Mouse (Mus musculus): ENCODE data around the gene Anp32b. TPM values are rescaled to one million over a fixed set of nuclear protein-coding genes. Genes with fewer than 3 reads are reported as not detected.

Gene Anp32b
- total and polyA plus RNA-seq, 2 experiments, result 3.5 to 7.1 TPM

DNA sequence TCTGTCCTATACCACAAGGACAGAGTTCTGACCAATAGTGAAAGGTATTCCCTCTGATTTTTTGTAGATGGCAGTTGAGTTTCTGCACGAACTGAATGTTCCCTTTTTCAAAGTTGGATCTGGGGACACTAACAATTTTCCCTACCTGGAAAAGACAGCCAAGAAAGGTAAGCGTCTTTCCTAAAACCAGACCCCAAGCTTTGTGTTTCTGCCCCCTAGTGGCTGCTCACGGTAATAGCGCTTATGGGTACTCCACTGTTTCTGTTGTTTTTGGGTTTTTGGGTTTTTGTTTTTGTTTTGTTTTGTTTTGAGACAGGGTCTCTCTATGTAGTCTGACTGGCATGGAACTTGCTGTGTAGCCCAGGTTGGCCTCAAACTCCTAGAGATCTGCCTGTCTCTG, 48.3 kb downstream of the Anp32b start:
- H3K27me3 ChIP-seq (ENCODE audit: control insufficient read depth, insufficient read depth, low read length), result no peaks in the 10 kb centered on the region
- no peak for DNase-seq (ENCODE audit: extremely low read depth, low read depth, low spot score)
- 5% methylated on average over 4 of the region's 4 CpGs for WGBS
- no peak overlapping the region for H3K9ac ChIP-seq (ENCODE audit: low read depth, low read length)
- H3K27ac ChIP-seq (replicated peaks; ENCODE audit: insufficient read depth, low read depth, low read length), result peak overlapping the region; percentile 81
- no peak overlapping the region for H3K4me3 ChIP-seq (ENCODE audit: insufficient read depth, low read depth, low read length)
- no peaks in the 10 kb centered on the region; the same call in 1 of the 2 replicates for H3K36me3 ChIP-seq (ENCODE audit: control insufficient read depth, insufficient read depth, low read length)
- no peak for TF ChIP-seq POLR2A (IDR thresholded peaks at IDR 0.05; ENCODE audit: extremely low read depth, insufficient read depth, low read length)
- TF ChIP-seq CTCF (IDR thresholded peaks at IDR 0.05; ENCODE audit: low read depth, low read length), result peak; percentile 59
- H3K4me1 ChIP-seq (ENCODE audit: control insufficient read depth, insufficient read depth, low read length), result peaks cover 11% of the 10 kb centered on the region
- H3K79me2 ChIP-seq (ENCODE audit: control insufficient read depth, insufficient read depth, low read length), result no peaks in the 10 kb centered on the region

DNA sequence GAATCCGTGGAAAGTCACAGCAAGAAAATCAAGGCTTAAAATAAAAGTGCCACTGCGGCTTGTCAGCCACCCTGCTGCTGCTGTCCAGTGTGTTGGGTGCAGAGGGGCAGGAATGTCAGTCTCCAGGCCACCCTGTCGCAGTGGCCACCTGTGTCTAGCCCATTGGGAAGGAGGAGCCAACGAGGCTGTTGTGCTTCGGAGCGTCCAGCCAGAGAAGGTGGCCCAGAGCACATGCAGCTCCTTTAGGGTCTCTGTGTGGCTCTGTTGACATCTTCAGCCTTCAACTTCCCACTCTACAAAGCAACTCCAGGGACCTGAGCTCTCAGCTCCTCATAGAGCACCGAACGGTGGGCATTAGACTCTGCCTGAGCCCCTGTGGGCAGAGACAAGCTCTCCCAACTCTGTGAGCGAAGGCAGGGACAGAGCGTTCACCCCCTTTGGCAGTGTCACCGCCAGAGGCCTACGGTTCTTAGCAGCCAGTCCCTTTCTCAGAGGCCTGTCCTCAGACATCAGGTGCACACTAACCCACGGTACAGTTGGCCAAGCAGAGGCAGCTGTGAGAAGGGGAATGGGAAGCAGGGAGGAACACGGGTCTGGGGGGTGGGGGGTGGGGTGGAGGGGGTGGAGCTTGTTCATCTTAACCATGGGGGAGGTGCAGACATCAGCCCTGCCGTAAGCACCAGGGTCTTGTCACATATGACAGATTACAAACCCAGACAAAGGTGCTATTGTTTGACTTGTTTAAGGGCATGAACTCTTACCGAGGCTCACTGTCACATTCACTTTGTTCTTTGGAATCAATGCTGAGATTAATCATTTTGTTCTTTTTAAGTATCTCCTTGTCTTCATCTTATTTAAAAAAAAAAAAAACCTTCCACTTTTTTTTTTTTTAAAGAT, 52.2 kb downstream of the Anp32b start:
- Histone ChIP-seq H3K4me3 (ENCODE audit: insufficient read depth, low read depth, low read length) (no peak overlapping the region), H3K36me3 (ENCODE audit: control insufficient read depth, insufficient read depth, low read length) (no peaks in the 10 kb centered on the region), H3K9ac (ENCODE audit: low read depth, low read length) (no peak overlapping the region), H3K27ac (replicated peaks; ENCODE audit: insufficient read depth, low read depth, low read length) (no peak overlapping the region), H3K27me3 (ENCODE audit: control insufficient read depth, insufficient read depth, low read length) (no peaks in the 10 kb centered on the region), H3K79me2 (ENCODE audit: control insufficient read depth, insufficient read depth, low read length) (no peaks in the 10 kb centered on the region), H3K4me1 (ENCODE audit: control insufficient read depth, insufficient read depth, low read length) (peaks cover 12% of the 10 kb centered on the region)
- DNase-seq (ENCODE audit: extremely low read depth, low read depth, low spot score), result no peak
- WGBS, result 77% methylated on average over 16 of the region's 16 CpGs
- TF ChIP-seq POLR2A (IDR thresholded peaks at IDR 0.05; ENCODE audit: extremely low read depth, insufficient read depth, low read length) (no peak), CTCF (IDR thresholded peaks at IDR 0.05; ENCODE audit: low read depth, low read length) (no peak)

DNA sequence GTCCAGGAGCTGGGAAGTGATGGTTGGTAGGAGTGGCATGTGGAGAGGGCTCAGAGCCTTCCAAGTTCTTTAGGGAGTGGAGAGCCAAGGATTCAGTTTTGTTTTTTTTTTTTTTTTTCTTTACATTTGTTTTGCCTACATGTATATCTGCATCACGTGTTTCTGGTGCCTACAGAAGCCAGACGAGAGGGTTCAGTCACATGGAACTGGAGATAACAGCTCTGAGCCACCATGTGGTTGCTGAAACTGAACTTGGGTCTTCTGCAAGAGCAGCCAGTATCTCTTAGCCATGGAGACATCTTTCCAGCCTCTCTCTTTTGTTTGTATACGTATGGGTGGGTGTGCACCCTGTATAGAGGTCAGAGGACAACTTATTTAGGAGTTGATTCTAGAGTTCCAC, 53.2 kb downstream of the Anp32b start:
- Histone ChIP-seq H3K9ac (ENCODE audit: low read depth, low read length) (no peak overlapping the region), H3K36me3 (ENCODE audit: control insufficient read depth, insufficient read depth, low read length) (peaks cover 4% of the 10 kb centered on the region; the same call in 1 of the 2 replicates)
- DNase-seq (ENCODE audit: extremely low read depth, low read depth, low spot score), result no peak

DNA sequence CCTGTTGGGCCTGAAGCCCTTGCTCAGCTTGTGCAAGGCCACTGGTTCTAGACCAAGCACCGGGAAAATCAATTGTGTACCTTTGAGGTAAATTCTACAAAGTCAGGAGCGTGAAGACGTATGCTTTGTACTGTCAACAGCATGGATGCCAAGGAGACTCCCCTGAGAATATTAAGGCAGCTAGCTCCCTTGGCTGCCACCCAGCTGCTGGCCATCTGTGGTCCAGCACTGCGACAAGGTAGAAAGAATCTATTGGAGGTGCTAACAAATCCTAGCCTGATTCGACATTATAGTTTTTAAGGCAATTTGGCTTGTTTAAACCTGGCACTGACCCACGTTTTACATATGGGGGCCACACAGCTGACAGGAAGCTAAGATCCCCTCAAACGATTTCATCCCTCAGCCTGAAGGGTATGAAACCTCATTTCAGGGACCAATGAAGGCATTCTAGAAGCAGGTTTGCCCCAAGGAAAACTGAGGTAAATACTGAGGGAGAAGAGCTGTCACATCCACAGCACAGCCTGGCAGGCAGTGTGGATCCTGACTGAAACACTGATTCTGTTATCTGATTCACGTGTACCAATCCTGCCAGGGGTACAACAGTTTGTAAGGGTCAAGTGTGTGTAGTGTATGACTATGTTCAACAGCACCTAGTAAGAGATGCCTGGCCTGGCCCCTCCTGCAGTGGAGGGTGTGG, 54.8 kb downstream of the Anp32b start:
- no peak for DNase-seq (ENCODE audit: extremely low read depth, low read depth, low spot score)
- no peak overlapping the region for H3K4me3 ChIP-seq (ENCODE audit: insufficient read depth, low read depth, low read length)
- 76% methylated on average over 8 of the region's 8 CpGs for WGBS
- H3K9ac ChIP-seq (ENCODE audit: low read depth, low read length), result no peak overlapping the region
- no peaks in the 10 kb centered on the region for H3K27me3 ChIP-seq (ENCODE audit: control insufficient read depth, insufficient read depth, low read length)
- no peaks in the 10 kb centered on the region for H3K79me2 ChIP-seq (ENCODE audit: control insufficient read depth, insufficient read depth, low read length)
- H3K36me3 ChIP-seq (ENCODE audit: control insufficient read depth, insufficient read depth, low read length), result peaks cover 8% of the 10 kb centered on the region
- TF ChIP-seq CTCF (IDR thresholded peaks at IDR 0.05; ENCODE audit: low read depth, low read length) (no peak), POLR2A (IDR thresholded peaks at IDR 0.05; ENCODE audit: extremely low read depth, insufficient read depth, low read length) (no peak)
- no peak overlapping the region for H3K27ac ChIP-seq (replicated peaks; ENCODE audit: insufficient read depth, low read depth, low read length)
- H3K4me1 ChIP-seq (ENCODE audit: control insufficient read depth, insufficient read depth, low read length), result peaks cover 2% of the 10 kb centered on the region; the same call in 1 of the 2 replicates

More for the DNA sequence above, 53.2 kb downstream of the Anp32b start:
- Histone ChIP-seq H3K4me1 (ENCODE audit: control insufficient read depth, insufficient read depth, low read length) (peaks cover 5% of the 10 kb centered on the region; the same call in 1 of the 2 replicates), H3K4me3 (ENCODE audit: insufficient read depth, low read depth, low read length) (no peak overlapping the region), H3K79me2 (ENCODE audit: control insufficient read depth, insufficient read depth, low read length) (no peaks in the 10 kb centered on the region), H3K27me3 (ENCODE audit: control insufficient read depth, insufficient read depth, low read length) (no peaks in the 10 kb centered on the region), H3K27ac (replicated peaks; ENCODE audit: insufficient read depth, low read depth, low read length) (no peak overlapping the region)
- 69% methylated on average over 3 of the region's 3 CpGs for WGBS
- TF ChIP-seq CTCF (IDR thresholded peaks at IDR 0.05; ENCODE audit: low read depth, low read length), result no peak
- TF ChIP-seq POLR2A (IDR thresholded peaks at IDR 0.05; ENCODE audit: extremely low read depth, insufficient read depth, low read length), result no peak

DNA sequence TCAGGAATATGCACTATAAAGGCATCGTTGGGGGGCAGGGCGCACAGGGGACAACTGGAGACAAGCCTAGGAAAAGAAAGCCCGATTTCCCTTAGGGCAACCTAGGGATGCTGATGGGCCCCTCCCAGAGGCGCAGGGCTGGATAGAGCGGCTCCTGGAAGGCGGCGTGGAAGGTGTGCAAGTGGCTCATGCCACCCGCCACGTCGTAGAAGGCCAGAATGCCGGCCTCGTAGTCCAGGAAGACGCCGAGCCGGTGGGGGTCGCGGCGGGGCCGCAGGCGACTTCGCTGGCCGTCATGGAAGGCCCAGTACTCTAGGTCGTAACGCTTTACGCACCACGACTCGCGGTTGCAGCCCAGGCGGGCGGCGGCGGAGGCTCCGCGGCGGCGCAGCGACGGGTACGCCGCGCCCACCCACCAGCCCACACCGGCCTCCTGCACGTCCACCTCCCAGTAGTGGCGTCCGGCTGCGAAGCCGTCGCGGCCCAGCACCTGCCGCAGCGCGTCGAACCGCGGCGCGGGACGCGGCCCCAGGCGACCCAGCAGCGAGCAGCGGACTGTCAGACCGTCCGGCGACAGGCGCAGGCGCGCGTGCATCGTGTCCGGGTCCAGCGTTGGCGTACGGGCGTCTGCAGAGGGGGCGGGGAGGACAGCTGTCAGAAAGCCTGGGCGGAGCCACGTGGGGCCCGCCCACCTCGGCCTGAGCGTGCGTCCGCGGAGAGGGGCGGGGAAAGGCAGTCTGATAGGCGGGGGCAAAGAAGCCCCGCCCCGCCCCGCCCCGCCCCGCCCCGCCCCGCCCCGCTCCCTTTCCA, 56.3 kb downstream of the Anp32b start:
- H3K79me2 ChIP-seq (ENCODE audit: control insufficient read depth, insufficient read depth, low read length), result no peaks in the 10 kb centered on the region
- 12% methylated on average over 94 of the region's 94 CpGs for WGBS
- no peaks in the 10 kb centered on the region for H3K27me3 ChIP-seq (ENCODE audit: control insufficient read depth, insufficient read depth, low read length)
- peak overlapping the region; percentile 67 for H3K4me3 ChIP-seq (ENCODE audit: insufficient read depth, low read depth, low read length)
- H3K9ac ChIP-seq (ENCODE audit: low read depth, low read length), result peak overlapping the region; percentile 89
- peak; percentile 78 for DNase-seq (ENCODE audit: extremely low read depth, low read depth, low spot score)
- peaks cover 2% of the 10 kb centered on the region; the same call in 1 of the 2 replicates for H3K4me1 ChIP-seq (ENCODE audit: control insufficient read depth, insufficient read depth, low read length)
- H3K27ac ChIP-seq (replicated peaks; ENCODE audit: insufficient read depth, low read depth, low read length), result peak overlapping the region; percentile 17; the same call in 1 of the 2 replicates
- TF ChIP-seq POLR2A (IDR thresholded peaks at IDR 0.05; ENCODE audit: extremely low read depth, insufficient read depth, low read length) (peak; percentile 68; the same call in 1 of the 2 replicates), CTCF (IDR thresholded peaks at IDR 0.05; ENCODE audit: low read depth, low read length) (no peak)
- peaks cover 8% of the 10 kb centered on the region for H3K36me3 ChIP-seq (ENCODE audit: control insufficient read depth, insufficient read depth, low read length)

All from liver, adult 2 months (tissue).